Comparison of ENCODE assay signal across 23 mouse cellular contexts in genomic region chr12:76073981-76074380, GRCm38 (mm10).
DNase-seq lines count a peak whose midpoint lies in the region; ATAC-seq and TF ChIP-seq lines count a peak whose summit lies in the region.
"Had no signal": no experiment of that assay in that cellular context is flagged by ENCODE, and none has a peak within 500 bp of the region (broad histone marks: within the 10 kb centered on the region; RNA-seq: fewer than 3 reads in every experiment).

No protein-coding gene starts in this region.

- no peak overlapping the region for H3K4me3 ChIP-seq in hindbrain, embryonic 11.5 days (ENCODE audit: low read depth, low read length)
- H3K4me3 ChIP-seq in hindbrain, postnatal 0 days (ENCODE audit: low read length): no peak overlapping the region
- H3K4me3 ChIP-seq in neural tube, embryonic 15.5 days (replicated peaks): no peak overlapping the region
- H3K4me3 ChIP-seq in embryonic facial prominence, embryonic 14.5 days (ENCODE audit: low read depth, low read length): peak overlapping the region; percentile 14; the same call in 1 of the 2 replicates
- 0 out of 2 replicates have a peak overlapping the region, but pooled peaks have one; percentile 11 for H3K4me3 ChIP-seq in limb, embryonic 14.5 days (replicated peaks; ENCODE audit: low read length)
- H3K4me3 ChIP-seq: forebrain, embryonic 13.5 days; heart, embryonic 15.5 days; liver, embryonic 13.5 days; megakaryocyte, embryonic 14.5 days had no signal

- no peak for TF ChIP-seq POLR2A in limb, embryonic 14.5 days (IDR thresholded peaks at IDR 0.05; ENCODE audit: borderline replicate concordance, extremely low read depth, insufficient read depth, insufficient read length)

- H3K4me1 ChIP-seq in hindbrain, embryonic 11.5 days (replicated peaks; ENCODE audit: control insufficient read depth, insufficient read depth, low read length): peaks cover 4% of the 10 kb centered on the region; the same call in 1 of the 2 replicates
- no peaks in the 10 kb centered on the region for H3K4me1 ChIP-seq in hindbrain, postnatal 0 days (ENCODE audit: insufficient read depth, low read length)
- no peaks in the 10 kb centered on the region; the same call in 1 of the 2 replicates for H3K4me1 ChIP-seq in neural tube, embryonic 15.5 days
- H3K4me1 ChIP-seq in embryonic facial prominence, embryonic 14.5 days (ENCODE audit: control insufficient read depth, insufficient read depth, low read length): peaks cover 24% of the 10 kb centered on the region
- peaks cover 17% of the 10 kb centered on the region for H3K4me1 ChIP-seq in limb, embryonic 14.5 days (ENCODE audit: control insufficient read depth, insufficient read depth, low read length)
- H3K4me1 ChIP-seq: megakaryocyte, embryonic 14.5 days had no signal

- peak; percentile 26 for DNase-seq in hindbrain, embryonic 11.5 days (ENCODE audit: low spot score)
- no peak for DNase-seq in hindbrain, postnatal 0 days (ENCODE audit: low spot score)
- DNase-seq in neural tube, embryonic 10.5 days (ENCODE audit: extremely low spot score, low spot score): peak; percentile 23
- DNase-seq in embryonic facial prominence, embryonic 14.5 days (ENCODE audit: low spot score): no peak
- no peak for DNase-seq in limb, embryonic 14.5 days (ENCODE audit: low spot score)
- no peak for DNase-seq in cerebellum, adult 9-10 months
- no peak for DNase-seq in gastrocnemius, postnatal 36 days
- DNase-seq: adrenal gland, postnatal 10 days; cerebellum, adult 2 months; cerebellum, postnatal 36 days; heart, postnatal 4 days; kidney, adult 18-20 months; kidney, postnatal 4 days; left cerebral cortex, postnatal 4 days; liver, embryonic 13.5 days; lung, adult 2 months; right cerebral cortex, postnatal 25 days; thymus, postnatal 14 days had no signal

- WGBS in hindbrain, embryonic 11.5 days: 23% methylated on average over 7 of the region's 7 CpGs
- 56% methylated on average over 7 of the region's 7 CpGs for WGBS in hindbrain, postnatal 0 days
- WGBS in neural tube, embryonic 15.5 days: 26% methylated on average over 7 of the region's 7 CpGs
- WGBS in embryonic facial prominence, embryonic 14.5 days: 30% methylated on average over 7 of the region's 7 CpGs
- WGBS in limb, embryonic 14.5 days: 33% methylated on average over 7 of the region's 7 CpGs

- no peak overlapping the region for H3K27ac ChIP-seq in hindbrain, embryonic 11.5 days (ENCODE audit: low read depth, low read length)
- no peak overlapping the region for H3K27ac ChIP-seq in hindbrain, postnatal 0 days
- no peak overlapping the region for H3K27ac ChIP-seq in neural tube, embryonic 15.5 days (replicated peaks)
- H3K27ac ChIP-seq in embryonic facial prominence, embryonic 14.5 days (replicated peaks; ENCODE audit: low read depth, low read length): 0 out of 2 replicates have a peak overlapping the region, but pooled peaks have one; percentile 0
- H3K27ac ChIP-seq in limb, embryonic 14.5 days (replicated peaks; ENCODE audit: low read depth, low read length): no peak overlapping the region
- H3K27ac ChIP-seq: forebrain, embryonic 13.5 days; heart, embryonic 15.5 days; liver, embryonic 13.5 days had no signal

- H3K9ac ChIP-seq in hindbrain, embryonic 11.5 days (ENCODE audit: low read depth, low read length): no peak overlapping the region
- H3K9ac ChIP-seq in hindbrain, postnatal 0 days (replicated peaks; ENCODE audit: low read length): no peak overlapping the region
- no peak overlapping the region for H3K9ac ChIP-seq in neural tube, embryonic 15.5 days (replicated peaks)
- 0 out of 2 replicates have a peak overlapping the region, but pooled peaks have one; percentile 40 for H3K9ac ChIP-seq in embryonic facial prominence, embryonic 14.5 days (ENCODE audit: low read depth, low read length)
- H3K9ac ChIP-seq in limb, embryonic 14.5 days (ENCODE audit: low read depth, low read length, severe bottlenecking): no peak overlapping the region
- H3K9ac ChIP-seq: forebrain, embryonic 13.5 days; heart, embryonic 15.5 days; liver, embryonic 13.5 days had no signal

- H3K27me3 ChIP-seq in hindbrain, embryonic 11.5 days (ENCODE audit: control insufficient read depth, insufficient read depth, low read length): no peaks in the 10 kb centered on the region
- no peaks in the 10 kb centered on the region for H3K27me3 ChIP-seq in hindbrain, postnatal 0 days (ENCODE audit: insufficient read depth, low read length)
- no peaks in the 10 kb centered on the region for H3K27me3 ChIP-seq in neural tube, embryonic 15.5 days (replicated peaks)
- H3K27me3 ChIP-seq in embryonic facial prominence, embryonic 14.5 days (replicated peaks; ENCODE audit: control insufficient read depth, insufficient read depth, low read length): no peaks in the 10 kb centered on the region
- H3K27me3 ChIP-seq in limb, embryonic 14.5 days (ENCODE audit: control insufficient read depth, insufficient read depth, low read length): no peaks in the 10 kb centered on the region
- H3K27me3 ChIP-seq: heart, embryonic 15.5 days had no signal

- TF ChIP-seq CTCF in hindbrain, postnatal 0 days (IDR thresholded peaks at IDR 0.05; ENCODE audit: low read depth): no peak

- H3K9me3 ChIP-seq in hindbrain, embryonic 11.5 days (ENCODE audit: control insufficient read depth, low read length): no peaks in the 10 kb centered on the region
- no peaks in the 10 kb centered on the region for H3K9me3 ChIP-seq in hindbrain, postnatal 0 days (ENCODE audit: low read length)
- no peaks in the 10 kb centered on the region for H3K9me3 ChIP-seq in neural tube, embryonic 15.5 days (replicated peaks)
- no peaks in the 10 kb centered on the region for H3K9me3 ChIP-seq in embryonic facial prominence, embryonic 14.5 days (ENCODE audit: control insufficient read depth, low read length)
- no peaks in the 10 kb centered on the region for H3K9me3 ChIP-seq in limb, embryonic 14.5 days (ENCODE audit: control insufficient read depth, low read length)
- H3K9me3 ChIP-seq: forebrain, embryonic 13.5 days; heart, embryonic 15.5 days; liver, embryonic 13.5 days; megakaryocyte, embryonic 14.5 days had no signal

- H3K36me3 ChIP-seq in hindbrain, embryonic 11.5 days (ENCODE audit: control insufficient read depth, insufficient read depth, low read length): no peaks in the 10 kb centered on the region
- peaks cover 10% of the 10 kb centered on the region; the same call in 1 of the 2 replicates for H3K36me3 ChIP-seq in hindbrain, postnatal 0 days (ENCODE audit: insufficient read depth, low read length)
- peaks cover 3% of the 10 kb centered on the region; the same call in 1 of the 2 replicates for H3K36me3 ChIP-seq in neural tube, embryonic 15.5 days
- H3K36me3 ChIP-seq in embryonic facial prominence, embryonic 14.5 days (ENCODE audit: control insufficient read depth, insufficient read depth, low read length): peaks cover 14% of the 10 kb centered on the region; the same call in 1 of the 2 replicates
- H3K36me3 ChIP-seq in limb, embryonic 14.5 days (ENCODE audit: control insufficient read depth, insufficient read depth, low read length): peaks cover 35% of the 10 kb centered on the region
- H3K36me3 ChIP-seq: liver, embryonic 13.5 days had no signal

- H3K4me2 ChIP-seq in hindbrain, embryonic 11.5 days (replicated peaks; ENCODE audit: low read depth, low read length): no peak overlapping the region
- H3K4me2 ChIP-seq in hindbrain, postnatal 0 days (ENCODE audit: low read depth, low read length): no peak overlapping the region
- H3K4me2 ChIP-seq in neural tube, embryonic 15.5 days: no peak overlapping the region
- peak overlapping the region; percentile 48 for H3K4me2 ChIP-seq in embryonic facial prominence, embryonic 14.5 days (ENCODE audit: low read depth, low read length)
- H3K4me2 ChIP-seq in limb, embryonic 14.5 days (replicated peaks; ENCODE audit: low read depth, low read length, severe bottlenecking): peak overlapping the region; percentile 29
- H3K4me2 ChIP-seq: forebrain, embryonic 13.5 days; heart, embryonic 15.5 days; liver, embryonic 13.5 days had no signal

- no peak for ATAC-seq in hindbrain, embryonic 11.5 days (ENCODE audit: low FRiP score)
- ATAC-seq in hindbrain, postnatal 0 days: no peak
- no peak for ATAC-seq in neural tube, embryonic 15.5 days (ENCODE audit: low FRiP score)
- ATAC-seq in embryonic facial prominence, embryonic 14.5 days (ENCODE audit: low read depth): no peak
- ATAC-seq in limb, embryonic 14.5 days (ENCODE audit: low FRiP score, low read depth): no peak
- ATAC-seq: forebrain, embryonic 13.5 days; inflammation-experienced regulatory T-cells, adult 6 months had no signal

- intact Hi-C loops in gastrocnemius, postnatal 36 days (cut with DNase I): no loop called here

Comparison
In these comparisons a context has a peak if more than half of its experiments do, and no peak if none do; other contexts are left out.
1. DNase-seq: peak in hindbrain, embryonic 11.5 days (single experiment) and neural tube, embryonic 10.5 days (single experiment); none in hindbrain, postnatal 0 days (single experiment), embryonic facial prominence, embryonic 14.5 days (single experiment), limb, embryonic 14.5 days (single experiment), cerebellum, adult 9-10 months (single experiment) and gastrocnemius, postnatal 36 days (0 of 2).
2. H3K4me2 ChIP-seq: peak in embryonic facial prominence, embryonic 14.5 days (single experiment) and limb, embryonic 14.5 days (single experiment); none in hindbrain, embryonic 11.5 days (single experiment), hindbrain, postnatal 0 days (single experiment) and neural tube, embryonic 15.5 days (single experiment).
3. H3K4me3 ChIP-seq: peak in embryonic facial prominence, embryonic 14.5 days (single experiment) and limb, embryonic 14.5 days (single experiment); none in hindbrain, embryonic 11.5 days (single experiment), hindbrain, postnatal 0 days (single experiment) and neural tube, embryonic 15.5 days (single experiment).